Mouse (Mus musculus): ENCODE measurements around the gene Gsdma2.
"Not testable (repeated sequence)": the region's sequence is repeated elsewhere in the genome, so short reads cannot be mapped to it uniquely, and the experiment has no call there.

Gene Gsdma2

GRCm38 (mm10) chr11:98646459-98646858, at the start of gene Gsdma2:
Gene Gsdma2 (plus strand): TSS chr11:98646759.
- DNase-seq (ENCODE audit: low spot score in 2 of 2): no peak

DNA sequence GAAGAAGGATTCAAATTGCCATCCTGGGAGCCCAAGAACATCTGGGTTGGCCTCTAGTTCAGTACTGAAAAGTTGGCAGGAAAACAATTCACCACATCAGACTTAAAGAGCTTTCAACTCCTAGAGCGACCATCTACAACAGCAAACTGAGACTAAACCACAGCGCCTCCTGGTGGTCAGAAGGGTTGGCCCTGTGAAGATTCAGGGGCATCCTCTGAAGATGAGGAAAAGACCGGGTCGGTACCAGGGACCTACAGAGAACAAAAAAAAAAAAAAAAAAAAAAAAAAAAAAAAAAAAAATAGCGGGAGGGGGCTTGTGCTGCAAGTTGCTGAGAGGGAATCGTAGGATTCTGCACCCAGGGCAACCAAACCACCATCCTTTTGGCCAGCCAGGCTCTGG, 49.2 kb upstream of the Gsdma2 start:
- no peak for DNase-seq (ENCODE audit: low spot score in 2 of 2)

DNA sequence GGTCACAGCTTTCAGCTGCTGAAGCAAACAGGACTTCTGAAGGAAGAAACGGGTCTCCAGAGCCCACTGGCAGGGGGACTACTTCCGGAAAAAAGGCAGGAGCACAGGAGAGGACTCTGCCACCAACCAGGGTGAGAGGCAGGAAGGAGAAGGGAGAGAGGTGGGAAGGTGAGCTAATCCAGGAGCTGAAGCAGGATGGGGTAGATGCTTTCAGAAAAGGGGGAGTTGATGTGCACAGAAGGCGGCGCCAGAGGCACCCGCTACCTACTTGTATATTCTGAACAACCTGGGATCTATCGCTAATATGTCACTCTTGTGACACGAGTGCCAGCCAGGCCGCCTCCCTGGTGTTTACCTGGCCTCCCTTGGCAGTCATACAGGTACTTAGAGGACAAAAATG, 48.6 kb upstream of the Gsdma2 start, which contains the start of gene Lrrc3c:
Gene Lrrc3c, plus strand, starts transcription at position 301 of the 400 bp plus-strand sequence.
- DNase-seq (ENCODE audit: low spot score in 2 of 2): no peak

DNA sequence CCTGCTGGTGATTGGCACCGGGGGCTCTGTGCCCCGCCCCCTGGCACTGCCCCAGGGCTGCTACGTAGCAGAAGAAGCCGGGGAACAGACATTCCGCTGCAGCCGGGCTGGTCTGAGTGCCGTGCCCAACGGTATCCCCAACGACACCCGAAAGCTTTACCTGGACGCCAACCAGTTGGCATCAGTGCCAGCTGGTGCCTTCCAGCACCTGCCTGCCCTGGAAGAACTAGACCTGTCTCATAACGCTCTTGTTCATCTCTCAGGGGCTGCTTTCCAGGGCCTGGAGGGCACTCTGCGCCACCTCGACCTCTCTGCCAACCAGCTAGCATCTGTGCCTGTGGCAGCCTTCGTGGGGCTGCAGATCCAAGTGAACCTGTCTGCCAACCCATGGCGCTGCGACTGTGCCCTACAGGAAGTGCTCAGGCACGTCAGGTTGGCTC, 47.7 kb upstream of the Gsdma2 start:
- no peak for DNase-seq (ENCODE audit: low spot score in 2 of 2)

GRCm38 (mm10) chr11:98599291-98599690, 47.3 kb upstream of the Gsdma2 start:
- DNase-seq (ENCODE audit: low spot score in 2 of 2): no peak

DNA sequence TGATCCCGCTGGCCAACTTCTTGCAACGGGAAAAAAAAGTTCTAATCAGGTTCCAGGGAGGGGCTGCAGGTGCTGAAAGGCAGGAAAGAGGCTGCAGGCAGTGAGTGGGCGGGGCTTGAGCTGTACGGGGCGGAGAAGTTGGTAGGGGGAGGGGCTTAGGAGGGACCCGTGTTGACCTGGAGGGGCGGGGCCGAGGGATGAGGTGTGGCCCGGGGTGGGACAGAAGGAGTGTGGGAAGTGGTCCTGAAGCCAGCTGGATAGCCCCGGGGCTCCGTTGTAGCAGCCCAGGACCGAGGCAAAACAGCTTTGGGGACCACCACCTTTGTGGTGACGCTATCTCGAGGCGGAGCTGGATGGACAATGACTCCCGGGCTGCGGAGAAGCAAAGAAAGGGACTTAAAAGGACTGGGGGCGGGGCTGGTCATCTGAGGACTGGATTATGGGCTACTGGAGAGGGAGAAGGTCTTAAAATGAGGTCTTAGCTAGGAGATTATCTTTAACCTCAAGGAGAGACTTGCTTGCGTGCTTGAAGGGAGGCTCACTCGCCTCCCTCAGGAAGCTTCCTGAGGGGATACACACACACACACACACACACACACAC, 44.4 kb upstream of the Gsdma2 start:
- DNase-seq (ENCODE audit: low spot score in 2 of 2): no peak

- DNase-seq (ENCODE audit: low spot score in 2 of 2): no peak
Measured at GRCm38 (mm10) chr11:98603953-98604352, 42.6 kb upstream of the Gsdma2 start.

DNA sequence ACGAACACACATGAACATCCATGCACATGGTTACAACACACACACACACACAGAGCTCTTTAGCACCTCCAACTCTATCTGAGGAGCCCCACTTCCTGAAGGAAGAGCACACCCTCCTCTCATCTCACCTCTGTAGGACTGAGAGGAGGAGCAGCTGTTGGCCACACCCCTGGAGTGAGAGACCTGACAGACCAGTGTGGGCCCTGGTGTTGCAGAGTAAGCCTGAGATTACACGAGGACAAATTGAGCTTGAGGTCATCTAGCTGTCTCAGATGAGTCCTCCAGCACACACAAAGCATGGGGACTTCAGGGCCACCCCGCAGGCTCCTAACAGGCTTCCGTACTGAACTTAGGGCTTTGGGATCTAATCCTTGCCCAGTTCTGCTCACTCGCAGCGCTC, 41.6 kb upstream of the Gsdma2 start:
- not testable (repeated sequence) for DNase-seq (ENCODE audit: low spot score in 2 of 2)

DNA sequence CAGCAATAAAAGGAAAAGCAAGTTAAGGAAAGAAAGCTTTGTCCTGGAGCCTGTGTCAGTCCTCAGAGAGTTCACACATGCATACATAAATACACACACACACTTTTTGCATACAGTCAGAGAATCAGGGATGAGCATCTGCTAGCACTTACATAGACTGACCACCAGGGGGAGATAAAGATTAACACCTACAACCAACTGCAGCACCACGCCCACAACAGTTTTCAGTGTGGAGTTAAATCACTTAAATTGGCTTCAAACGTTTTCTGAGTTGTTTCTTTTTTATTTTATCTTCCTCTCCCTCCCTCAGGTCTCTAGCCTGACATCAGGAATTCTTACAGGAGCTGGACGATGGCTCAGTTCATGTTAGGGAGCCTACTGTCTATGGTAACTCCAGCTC, 39.8 kb upstream of the Gsdma2 start:
- peak in 1 of 2 experiments; percentile 47 for DNase-seq (ENCODE audit: low spot score in 2 of 2)

- no peak for DNase-seq (ENCODE audit: low spot score in 2 of 2)
Measured at GRCm38 (mm10) chr11:98620791-98621190, 25.8 kb upstream of the Gsdma2 start.

DNA sequence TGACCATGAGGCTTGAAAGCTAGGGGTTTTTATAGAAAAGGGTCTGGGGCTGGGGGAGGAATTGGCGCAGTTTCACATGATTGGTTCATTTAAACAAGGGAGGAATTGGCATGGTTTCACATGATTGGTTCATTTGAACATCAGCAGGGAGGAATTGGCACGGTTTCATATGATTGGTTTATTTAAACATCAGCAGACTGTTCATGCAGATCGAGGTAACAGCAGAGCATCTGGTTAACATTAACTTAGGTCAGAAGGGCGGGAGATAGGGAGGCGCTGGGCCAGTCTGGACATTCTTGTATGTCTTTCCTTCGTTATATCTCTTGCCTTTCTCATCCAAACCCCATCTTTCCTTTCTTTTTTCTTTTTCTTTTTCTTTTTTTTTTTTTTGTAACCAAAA, 22.6 kb upstream of the Gsdma2 start:
- not testable (repeated sequence) for DNase-seq (ENCODE audit: low spot score in 2 of 2)

- DNase-seq (ENCODE audit: low spot score in 2 of 2): not testable (repeated sequence)
Measured at GRCm38 (mm10) chr11:98624381-98624780, 22.2 kb upstream of the Gsdma2 start.

DNA sequence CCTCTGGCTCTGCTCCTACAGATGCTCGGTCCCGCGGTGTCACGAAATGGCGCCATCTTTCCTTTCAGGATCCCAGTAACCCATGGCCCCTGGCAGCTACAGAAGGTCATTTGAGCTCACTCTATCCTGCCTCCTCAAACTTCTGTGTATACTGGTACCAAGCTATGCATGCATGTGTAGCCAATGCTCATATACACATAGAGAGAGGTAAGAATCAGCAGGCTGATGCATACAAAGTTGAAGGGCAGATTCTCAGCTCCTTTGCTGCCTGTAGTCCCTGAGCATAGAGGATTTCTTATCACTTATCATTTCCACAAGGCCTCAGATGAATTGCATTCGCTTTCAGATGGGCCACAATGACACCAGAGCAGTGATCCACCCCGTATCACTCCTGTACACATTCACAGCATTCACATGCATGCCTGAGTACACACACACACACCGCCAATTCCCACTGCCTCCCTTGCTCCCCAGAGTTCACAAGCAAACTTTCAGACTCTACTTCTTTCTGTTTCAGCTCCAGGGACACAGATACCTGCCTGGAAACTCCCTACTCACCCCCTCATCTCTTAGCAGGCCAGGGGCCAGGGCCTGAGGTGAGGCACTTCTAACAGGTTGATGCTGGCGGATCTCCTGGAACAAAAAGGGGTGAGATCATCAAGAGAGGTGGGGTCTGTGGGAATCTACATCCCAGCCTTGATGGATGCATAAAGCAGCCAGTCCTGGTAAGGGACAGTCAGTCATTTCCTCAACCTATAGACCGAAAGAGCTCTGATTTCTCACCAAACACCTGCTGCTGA, 20.7 kb upstream of the Gsdma2 start, which contains the start of the genes Gm12355 and Gsdma3:
Gene Gm12355, minus strand, starts transcription at position 51 of the 800 bp plus-strand sequence.
Gene Gsdma3, plus strand, starts transcription at position 750 of the 800 bp plus-strand sequence.
- DNase-seq (ENCODE audit: low spot score in 2 of 2): no peak

GRCm38 (mm10) chr11:98628706-98629105, 17.9 kb upstream of the Gsdma2 start:
- no peak for DNase-seq (ENCODE audit: low spot score in 2 of 2)

DNA sequence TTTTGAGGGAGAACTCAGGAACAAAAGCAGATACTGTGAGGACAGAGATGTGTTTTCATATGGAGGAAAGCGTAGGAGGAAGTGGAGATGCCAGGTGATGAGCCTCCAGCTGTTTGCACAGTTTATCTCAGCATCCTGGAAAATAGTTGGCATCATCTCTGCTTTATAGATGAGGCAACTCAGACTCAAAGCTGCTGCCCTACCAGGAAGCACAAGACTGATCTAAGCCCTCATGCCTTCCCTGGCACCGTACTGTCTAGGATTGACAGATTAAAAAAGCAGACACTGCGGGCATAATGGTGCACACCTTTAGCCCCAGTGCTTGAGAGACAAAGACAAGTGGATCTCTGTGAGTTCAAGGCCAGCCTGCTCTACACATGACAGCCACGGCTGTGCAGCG, 15.9 kb upstream of the Gsdma2 start:
- no peak for DNase-seq (ENCODE audit: low spot score in 2 of 2)

DNA sequence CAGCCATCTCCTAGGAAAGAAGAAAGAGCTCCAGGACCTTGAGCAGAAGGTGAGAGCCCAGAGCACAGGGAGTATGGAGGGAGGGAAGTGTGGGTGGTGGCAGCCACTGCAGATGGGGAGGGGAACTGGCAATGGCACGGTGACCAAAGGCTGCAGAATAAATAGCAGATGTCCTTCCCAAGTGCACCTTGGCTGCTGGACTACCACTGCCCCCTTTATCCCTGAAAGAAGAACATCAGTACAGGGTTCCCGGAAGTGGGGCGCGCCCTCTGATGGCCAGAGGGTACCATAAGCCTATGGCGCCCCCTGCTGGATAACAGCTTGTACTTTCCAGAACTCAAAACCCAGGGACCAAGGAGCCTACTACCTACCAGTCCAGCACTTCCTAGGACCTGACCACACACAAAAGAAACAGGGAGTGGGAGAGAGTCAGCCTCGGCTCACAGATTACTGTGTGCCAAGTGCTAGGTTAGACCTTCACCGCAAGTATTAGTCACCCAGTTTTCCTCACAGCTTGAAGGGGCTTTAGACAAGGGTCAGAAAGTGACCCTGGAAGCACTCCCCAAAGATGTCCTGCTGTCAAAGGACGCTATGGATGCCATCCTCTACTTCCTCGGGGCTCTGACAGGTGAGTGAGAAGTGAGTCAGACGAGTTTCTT, 11.1 kb upstream of the Gsdma2 start:
- not testable (repeated sequence) for DNase-seq (ENCODE audit: low spot score in 2 of 2)

DNA sequence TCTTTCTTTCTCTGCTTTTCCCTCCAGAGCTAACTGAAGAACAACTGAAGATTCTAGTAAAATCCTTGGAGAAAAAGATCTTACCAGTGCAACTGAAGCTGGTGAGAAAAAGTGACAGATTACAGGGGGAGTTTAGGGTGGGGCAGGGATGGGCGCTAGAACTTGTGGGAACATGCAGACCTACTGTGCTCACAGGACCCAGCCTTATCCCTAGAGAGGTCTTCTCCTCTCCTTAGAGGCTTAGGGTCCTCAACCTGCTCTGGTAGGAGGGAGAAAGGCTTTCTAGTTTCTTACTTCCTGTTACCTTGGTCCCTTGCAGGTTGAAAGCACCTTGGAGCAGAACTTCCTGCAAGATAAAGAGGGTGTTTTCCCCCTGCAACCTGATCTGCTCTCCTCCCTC, 9.1 kb upstream of the Gsdma2 start:
- no peak for DNase-seq (ENCODE audit: low spot score in 2 of 2)

DNA sequence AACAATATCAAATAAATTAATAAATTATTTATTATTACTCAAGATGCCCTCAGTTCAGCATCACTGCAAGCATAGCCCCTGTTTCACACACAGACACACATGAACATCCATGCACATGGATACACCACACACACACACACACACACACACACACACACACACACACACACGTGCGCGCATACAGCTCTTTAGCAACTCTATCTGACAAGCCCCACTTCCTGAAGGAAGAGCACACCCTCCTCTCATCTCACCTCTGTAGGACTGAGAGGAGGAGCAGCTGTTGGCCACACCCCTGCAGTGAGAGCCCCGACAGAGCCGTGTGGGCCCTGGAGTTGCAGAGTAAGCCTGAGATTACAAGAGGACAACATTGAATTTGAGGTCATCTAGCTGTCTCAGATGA, 6.5 kb upstream of the Gsdma2 start:
- no peak for DNase-seq (ENCODE audit: low spot score in 2 of 2)

DNA sequence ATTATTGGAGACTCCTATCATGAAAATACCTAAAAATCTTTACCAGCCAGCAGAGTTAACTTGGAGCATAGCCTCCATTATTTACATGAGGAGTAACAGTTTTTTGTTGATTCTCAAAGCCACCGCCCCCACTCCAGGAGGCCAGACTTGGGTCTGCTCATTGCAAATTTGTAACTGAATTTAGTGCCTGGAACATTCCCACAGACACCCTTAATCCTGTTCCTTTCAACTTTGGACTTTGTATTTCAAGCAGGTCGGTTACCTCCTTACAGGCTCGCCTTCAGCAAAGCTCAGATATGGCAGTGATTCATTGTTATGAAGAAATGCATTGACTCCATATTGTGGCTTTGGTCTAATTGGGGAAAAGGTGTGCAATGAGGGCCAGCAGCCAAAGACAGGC, 1.8 kb upstream of the Gsdma2 start:
- DNase-seq (ENCODE audit: low spot score in 2 of 2): no peak

DNA sequence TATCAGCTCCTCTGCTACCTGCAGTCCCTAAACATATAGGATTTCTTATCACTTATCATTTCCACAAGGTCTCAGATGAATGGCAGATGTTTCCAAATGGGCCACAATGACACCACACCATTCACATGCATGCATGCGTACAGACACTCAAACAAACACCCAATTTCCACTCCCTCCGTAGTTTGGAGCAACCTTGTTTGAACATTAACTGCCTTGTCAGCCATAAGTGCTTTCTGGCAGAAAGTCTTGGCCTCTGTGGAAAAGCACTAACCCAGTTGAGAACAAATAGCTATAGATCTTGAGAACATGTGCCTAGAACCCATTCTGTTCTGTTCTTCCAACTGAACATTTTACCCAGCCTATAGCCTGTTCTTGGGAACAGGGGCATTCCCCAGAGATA, 613 bp upstream of the Gsdma2 start:
- DNase-seq (ENCODE audit: low spot score in 2 of 2): no peak

GRCm38 (mm10) chr11:98655076-98655475, 8.5 kb downstream of the Gsdma2 start:
- DNase-seq (ENCODE audit: low spot score in 2 of 2): peak in 1 of 2 experiments; percentile 19

- peak in 1 of 2 experiments; percentile 57 for DNase-seq (ENCODE audit: low spot score in 2 of 2)
Measured at GRCm38 (mm10) chr11:98660517-98660916, 14.0 kb downstream of the Gsdma2 start.

Data from left cerebral cortex, adult 9 months (tissue).